Mouse (Mus musculus) forebrain, embryonic 11.5 days (tissue): ENCODE measurements around the gene Bdh1. TPM values are rescaled to one million over a fixed set of nuclear protein-coding genes. Genes with fewer than 3 reads are reported as not detected.

Experiments used
- ATAC-seq: fragments of 200-750 bp; cut with Nextera tagmentation; replicated peaks from 2 replicates; pipeline ENCODE4 v1.8.0; 2017; ENCODE audit warnings: moderate TSS enrichment; ENCODE audit not compliant: low FRiP score
- DNase-seq: peaks from one replicate; pipeline ENCODE4 v3.0.0-alpha.2; 2017; ENCODE audit warnings: low spot score
- H3K27ac ChIP-seq: fragments of 300-500 bp; sonication (generic); 2 replicates; pipeline ENCODE4 v1.5.1; 2014; ENCODE audit warnings: low read depth, low read length
- H3K27me3 ChIP-seq: fragments of 300-500 bp; sonication (generic); 2 replicates; pipeline ENCODE4 v1.6.1; 2014; ENCODE audit warnings: mild to moderate bottlenecking, low read length, mixed read lengths; ENCODE audit not compliant: control insufficient read depth, insufficient read depth
- H3K36me3 ChIP-seq: fragments of 300-500 bp; sonication (generic); 2 replicates; pipeline ENCODE4 v1.6.1; 2014; ENCODE audit warnings: mild to moderate bottlenecking, low read length, moderate library complexity, mixed read lengths; ENCODE audit not compliant: control insufficient read depth, insufficient read depth
- H3K4me1 ChIP-seq: fragments of 300-500 bp; sonication (generic); replicated peaks from 2 replicates; pipeline ENCODE4 v1.6.1; 2014; ENCODE audit warnings: low read length, mixed read lengths; ENCODE audit not compliant: control insufficient read depth, insufficient read depth
- H3K4me2 ChIP-seq: fragments of 300-500 bp; sonication (generic); 2 replicates; pipeline ENCODE4 v1.6.1; 2014; ENCODE audit warnings: low read depth, mild to moderate bottlenecking, low read length, moderate library complexity, mixed read lengths; ENCODE audit not compliant: severe bottlenecking
- H3K4me3 ChIP-seq: fragments of 300-500 bp; sonication (generic); 2 replicates; pipeline ENCODE4 v1.5.1; 2014; ENCODE audit warnings: low read depth, low read length
- H3K9ac ChIP-seq: fragments of 300-500 bp; sonication (generic); 2 replicates; pipeline ENCODE4 v1.6.1; 2014; ENCODE audit warnings: low read length
- H3K9me3 ChIP-seq: fragments of 300-500 bp; sonication (generic); 2 replicates; pipeline ENCODE4 v1.6.1; 2016; ENCODE audit warnings: low read length, mixed read lengths; ENCODE audit not compliant: control insufficient read depth
- WGBS: fragments of 180-500 bp; shearing (Covaris S2); extraction: QIAGEN DNeasy Blood & Tissue Kit; methylation state at CpG from one replicate; pipeline ENCODE4 v1.1.7; 2014; 5-methylcytosine and 5-hydroxymethylcytosine counted together
- polyA plus RNA-seq: library from polyadenylated mRNA; unstranded; fragments of >200 nt; fragmentation: Nextera tagmentation; extraction: Ambion mirVana; gene quantifications from 2 replicates; pipeline ENCODE4 v1.2.1, GENCODE M21; 2014

The Bdh1 gene
- polyA plus RNA-seq, 1 experiment from 2014 or later: 30.0 TPM

DNA sequence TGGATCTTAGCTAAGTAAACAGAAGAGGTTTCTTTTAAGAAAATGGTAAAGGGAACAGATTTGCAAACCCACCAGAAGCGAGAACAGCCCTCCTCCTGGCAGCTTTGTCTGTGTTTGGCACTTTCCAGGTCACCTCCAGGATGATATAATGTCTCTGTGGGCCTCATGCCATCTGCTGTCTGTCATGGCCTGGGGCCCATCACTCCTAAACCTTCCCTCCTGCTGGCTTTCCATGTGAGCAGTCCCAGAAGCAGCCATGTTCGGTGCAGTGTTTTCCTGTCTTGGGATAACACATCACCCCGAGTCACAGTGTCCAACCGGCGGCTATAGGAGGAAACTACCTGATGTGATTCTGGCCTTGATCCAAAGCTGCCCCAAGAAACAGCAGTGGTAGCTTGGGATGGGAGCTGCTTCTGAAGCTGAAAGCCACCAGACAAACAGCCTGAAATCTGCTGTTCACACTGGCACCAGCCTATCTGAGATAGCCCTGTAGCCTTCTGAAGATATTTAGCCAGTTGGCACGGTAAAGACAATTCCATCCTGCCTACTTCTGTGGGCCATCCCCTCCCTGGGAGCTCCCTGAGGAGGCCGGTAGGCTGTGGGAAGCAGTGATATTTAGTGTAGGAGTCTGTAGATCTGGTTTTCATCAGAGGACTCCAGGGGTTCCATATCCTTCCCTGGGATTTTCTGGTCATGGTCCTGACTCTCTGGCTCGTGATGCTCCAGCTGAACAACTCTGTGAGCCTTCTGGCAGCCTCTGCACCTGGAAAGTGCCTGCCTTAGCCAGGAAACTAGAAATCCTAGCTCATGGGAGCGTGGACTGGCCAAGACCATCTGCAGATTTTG lies 53.3 kb downstream of the Bdh1 start:
- H3K27ac ChIP-seq: no peak overlapping the region
- no peak overlapping the region for H3K9ac ChIP-seq
- H3K4me1 ChIP-seq: no peaks in the 10 kb centered on the region
- no peaks in the 10 kb centered on the region for H3K27me3 ChIP-seq
- H3K4me3 ChIP-seq: no peak overlapping the region
- H3K4me2 ChIP-seq: no peak overlapping the region
- H3K36me3 ChIP-seq: no peaks in the 10 kb centered on the region
- DNase-seq (no peak), ATAC-seq (no peak)
- 86% methylated on average over 9 of the region's 9 CpGs for WGBS
- H3K9me3 ChIP-seq: no peaks in the 10 kb centered on the region

DNA sequence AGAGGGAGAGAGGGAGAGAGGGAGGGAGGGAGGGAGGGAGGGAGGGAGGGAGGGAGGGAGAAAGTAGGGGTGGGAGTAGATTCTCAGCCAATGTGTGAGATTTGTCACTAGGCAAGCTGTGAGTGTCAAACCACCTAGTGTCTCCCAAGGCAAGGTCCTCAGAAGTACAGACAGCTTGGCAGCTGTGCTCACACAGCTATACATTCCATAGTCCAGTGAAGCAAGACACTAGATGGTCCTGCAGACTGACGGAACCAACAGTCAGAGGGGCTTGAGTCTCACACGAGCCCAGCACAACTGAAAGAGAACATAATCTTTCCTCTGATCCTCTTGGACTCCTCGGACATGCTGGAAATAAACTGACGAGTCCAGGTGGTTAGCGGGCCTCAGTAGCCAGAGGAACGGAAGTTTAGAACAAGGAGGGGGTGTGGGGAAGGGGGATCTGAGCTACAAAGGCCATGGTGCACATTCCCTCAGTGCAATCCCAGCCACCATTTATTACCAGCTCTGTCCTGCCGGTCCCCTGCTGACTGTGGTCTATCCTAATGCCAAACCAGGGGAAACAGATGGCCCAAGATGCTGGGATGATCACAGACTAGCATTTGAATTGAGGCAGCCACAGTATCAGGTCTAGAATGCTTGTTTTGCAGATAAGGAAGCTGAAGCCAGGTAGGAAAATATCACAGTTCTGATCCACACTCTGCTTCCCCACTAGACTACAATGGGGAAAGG lies 55.0 kb downstream of the Bdh1 start:
- Histone ChIP-seq H3K9ac (no peak overlapping the region), H3K36me3 (no peaks in the 10 kb centered on the region), H3K4me1 (no peaks in the 10 kb centered on the region), H3K4me2 (no peak overlapping the region), H3K9me3 (no peaks in the 10 kb centered on the region), H3K4me3 (no peak overlapping the region), H3K27me3 (no peaks in the 10 kb centered on the region), H3K27ac (no peak overlapping the region)
- DNase-seq: no peak
- WGBS: 65% methylated on average over 7 of the region's 7 CpGs
- ATAC-seq: no peak

GRCm38 (mm10) chr16:31485336-31485735 lies 63.3 kb downstream of the Bdh1 start:
- Histone ChIP-seq H3K4me1 (peaks cover 3% of the 10 kb centered on the region; the same call in 1 of the 2 replicates), H3K9me3 (no peaks in the 10 kb centered on the region), H3K27ac (no peak overlapping the region), H3K4me3 (no peak overlapping the region), H3K36me3 (no peaks in the 10 kb centered on the region), H3K9ac (no peak overlapping the region), H3K27me3 (no peaks in the 10 kb centered on the region), H3K4me2 (no peak overlapping the region)
- WGBS: 94% methylated on average over 5 of the region's 5 CpGs
- no peak for DNase-seq
- ATAC-seq: no peak

DNA sequence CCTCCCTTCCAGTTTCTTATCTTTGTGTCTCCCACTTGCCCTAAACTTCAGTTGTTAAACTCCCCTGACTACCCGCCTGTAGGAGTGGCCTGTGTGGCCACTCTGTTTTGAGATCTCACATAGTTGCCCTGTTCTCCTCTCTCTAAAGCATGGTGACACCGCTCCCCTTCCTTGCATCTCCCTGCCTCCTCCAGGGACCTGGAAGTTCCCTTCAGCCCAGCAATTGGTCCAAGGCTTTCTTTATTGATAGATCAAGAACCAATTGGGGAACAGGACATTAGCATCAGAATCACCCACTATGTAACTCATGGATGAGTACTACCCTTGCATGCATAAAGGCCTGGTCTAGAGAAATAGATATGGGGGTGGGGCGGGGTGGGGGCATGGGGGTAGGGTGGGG lies 65.2 kb downstream of the Bdh1 start:
- 90% methylated on average over 3 of the region's 3 CpGs for WGBS
- no peaks in the 10 kb centered on the region for H3K27me3 ChIP-seq
- H3K4me1 ChIP-seq: peaks cover 3% of the 10 kb centered on the region; the same call in 1 of the 2 replicates
- H3K4me3 ChIP-seq: no peak overlapping the region
- H3K27ac ChIP-seq: no peak overlapping the region
- H3K36me3 ChIP-seq: no peaks in the 10 kb centered on the region
- H3K9me3 ChIP-seq: no peaks in the 10 kb centered on the region
- H3K4me2 ChIP-seq: no peak overlapping the region
- no peak for DNase-seq
- no peak overlapping the region for H3K9ac ChIP-seq
- no peak for ATAC-seq

DNA sequence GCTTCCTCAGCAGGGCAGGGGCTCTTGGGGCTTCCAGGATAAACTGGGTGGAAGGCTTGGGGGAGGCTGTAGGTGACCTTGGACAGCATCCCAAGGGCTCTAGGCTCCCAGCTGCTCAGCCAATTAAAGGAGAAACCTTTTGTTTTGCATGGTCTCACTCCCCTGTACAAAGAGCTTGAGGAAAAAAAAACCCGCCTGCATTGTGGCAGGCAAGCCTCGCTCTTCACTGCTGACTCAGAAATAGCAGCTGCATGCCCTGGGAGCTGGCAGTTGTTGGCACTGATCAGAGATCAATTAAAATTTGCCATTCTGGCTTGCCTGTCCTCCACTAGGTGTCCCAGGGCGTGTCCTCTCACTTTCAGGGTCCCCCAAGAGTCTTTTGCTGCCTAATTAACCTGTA lies 67.0 kb downstream of the Bdh1 start:
- peak overlapping the region; percentile 32; the same call in 1 of the 2 replicates for H3K9ac ChIP-seq
- no peak overlapping the region for H3K4me2 ChIP-seq
- DNase-seq (peak; percentile 69), ATAC-seq (peak; percentile 69)
- no peak overlapping the region for H3K4me3 ChIP-seq
- peaks cover 16% of the 10 kb centered on the region; the same call in 1 of the 2 replicates for H3K4me1 ChIP-seq
- H3K36me3 ChIP-seq: no peaks in the 10 kb centered on the region
- H3K9me3 ChIP-seq: no peaks in the 10 kb centered on the region
- 6% methylated on average over 3 of the region's 3 CpGs for WGBS
- H3K27ac ChIP-seq: peak overlapping the region; percentile 70
- H3K27me3 ChIP-seq: no peaks in the 10 kb centered on the region

DNA sequence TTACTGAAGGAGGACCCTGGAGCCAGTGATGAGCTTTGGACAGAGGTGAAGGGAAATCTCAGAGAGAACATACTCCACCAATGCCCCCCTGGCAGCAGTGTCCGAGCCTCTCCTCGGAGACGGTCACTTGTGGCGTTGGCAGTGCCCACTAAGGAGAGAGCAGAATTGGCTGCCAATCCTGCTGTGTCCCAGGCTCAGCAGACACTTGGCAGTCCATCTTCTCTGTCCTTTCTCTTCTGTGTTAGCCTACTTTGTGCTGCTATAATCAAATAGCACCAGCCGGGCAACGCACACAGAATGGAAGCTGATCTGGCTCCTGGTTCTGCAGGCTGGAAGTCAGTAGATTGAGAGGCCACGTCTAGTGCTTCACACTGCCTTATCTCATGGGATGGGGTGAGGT lies 68.9 kb downstream of the Bdh1 start:
- 98% methylated on average over 7 of the region's 7 CpGs for WGBS
- no peak overlapping the region for H3K27ac ChIP-seq

GRCm38 (mm10) chr16:31492921-31493549 lies 71.0 kb downstream of the Bdh1 start:
- no peak for ATAC-seq
- no peak overlapping the region; the same call in 1 of the 2 replicates for H3K9ac ChIP-seq
- H3K9me3 ChIP-seq: no peaks in the 10 kb centered on the region
- H3K27ac ChIP-seq: peak overlapping the region; percentile 34
- 24% methylated on average over 12 of the region's 12 CpGs for WGBS
- no peaks in the 10 kb centered on the region for H3K36me3 ChIP-seq
- H3K4me2 ChIP-seq: no peak overlapping the region
- H3K4me3 ChIP-seq: no peak overlapping the region
- H3K4me1 ChIP-seq: peaks cover 16% of the 10 kb centered on the region; the same call in 1 of the 2 replicates
- no peaks in the 10 kb centered on the region for H3K27me3 ChIP-seq
- DNase-seq: no peak

More for the DNA sequence above, 68.9 kb downstream of the Bdh1 start:
- no peak for ATAC-seq
- no peak for DNase-seq
- H3K4me1 ChIP-seq: peaks cover 16% of the 10 kb centered on the region; the same call in 1 of the 2 replicates
- no peaks in the 10 kb centered on the region for H3K27me3 ChIP-seq
- no peak overlapping the region for H3K4me3 ChIP-seq
- H3K9me3 ChIP-seq: no peaks in the 10 kb centered on the region
- H3K36me3 ChIP-seq: no peaks in the 10 kb centered on the region
- no peak overlapping the region for H3K4me2 ChIP-seq
- H3K9ac ChIP-seq: no peak overlapping the region

- H3K4me3 ChIP-seq: no peak overlapping the region
- no peak for DNase-seq
- H3K9me3 ChIP-seq: no peaks in the 10 kb centered on the region
- H3K9ac ChIP-seq: no peak overlapping the region; the same call in 1 of the 2 replicates
- H3K36me3 ChIP-seq: no peaks in the 10 kb centered on the region
- ATAC-seq: no peak
- H3K27ac ChIP-seq: peak overlapping the region; percentile 34; the same call in 1 of the 2 replicates
- no peaks in the 10 kb centered on the region for H3K27me3 ChIP-seq
- WGBS: 52% methylated on average over 6 of the region's 6 CpGs
- H3K4me1 ChIP-seq: peaks cover 16% of the 10 kb centered on the region; the same call in 1 of the 2 replicates
- H3K4me2 ChIP-seq: no peak overlapping the region
These were observed 71.5 kb downstream of the Bdh1 start for GRCm38 (mm10) chr16:31493550-31493965.
